Comparison of ENCODE assay signal across 8 mouse cellular contexts in genomic region chr10:77515385-77516348, GRCm38 (mm10). TPM values are rescaled to one million over a fixed set of nuclear protein-coding genes. Genes with fewer than 3 reads are reported as not detected.
DNase-seq lines count a peak whose midpoint lies in the region; ATAC-seq and TF ChIP-seq lines count a peak whose summit lies in the region.

TSS of gene Fam207a (minus strand) at chr10:77515785.

- no peaks in the 10 kb centered on the region for H3K9me3 ChIP-seq in ES-E14 (ENCODE audit: control insufficient read depth, insufficient read depth, low read depth, low read length)
- no peaks in the 10 kb centered on the region for H3K9me3 ChIP-seq in forebrain, embryonic 16.5 days (ENCODE audit: control insufficient read depth, low read length)
- H3K9me3 ChIP-seq in lung, embryonic 14.5 days (ENCODE audit: low read depth, low read length): no peaks in the 10 kb centered on the region

- H3K9ac ChIP-seq in ES-E14 (ENCODE audit: insufficient read depth, low read depth, low read length, poor library complexity, severe bottlenecking): peak within 1 kb of the TSS; percentile 85
- peak within 1 kb of the TSS; percentile 94 for H3K9ac ChIP-seq in forebrain, embryonic 16.5 days (replicated peaks; ENCODE audit: low read depth, low read length)
- peak within 1 kb of the TSS; percentile 83 for H3K9ac ChIP-seq in lung, embryonic 14.5 days

- 1% methylated on average over 74 of the region's 75 CpGs for whole genome bisulfite sequencing in forebrain, embryonic 16.5 days
- under 1% methylated on average over 75 of the region's 75 CpGs for WGBS in lung, embryonic 14.5 days
- WGBS in olfactory bulb, adult 2 months: under 1% methylated on average over 75 of the region's 75 CpGs
- 2% methylated on average over 75 of the region's 75 CpGs for WGBS in thymus, adult 2 months

- ATAC-seq in forebrain, embryonic 16.5 days: peak; percentile 98
- peak; percentile 89 for ATAC-seq in lung, embryonic 14.5 days (ENCODE audit: insufficient read depth)

- DNase-seq in ES-E14 (ENCODE audit: low read depth, low spot score): peak; percentile 86
- peak; percentile 93 for DNase-seq in cerebellum, adult 11-12 months
- peak; percentile 93 to 94 for DNase-seq in heart, postnatal 36 days
- DNase-seq in layer of hippocampus, adult 2 months (ENCODE audit: low spot score in 2 of 2): peak; percentile 94
- peak; percentile 98 for DNase-seq in lung, embryonic 14.5 days
- peak; percentile 94 for DNase-seq in thymus, adult 2 months

- peak within 1 kb of the TSS; percentile 84 to 91 for H3K4me3 ChIP-seq in ES-E14 (ENCODE audit: insufficient read depth in 1 of 2, low read depth in 1 of 2, low read length in 2 of 2, poor library complexity in 1 of 2, severe bottlenecking in 1 of 2)
- H3K4me3 ChIP-seq in forebrain, embryonic 16.5 days (replicated peaks; ENCODE audit: low read length): peak within 1 kb of the TSS; percentile 94
- H3K4me3 ChIP-seq in layer of hippocampus, adult 2 months: peak within 1 kb of the TSS; percentile 86
- H3K4me3 ChIP-seq in lung, embryonic 14.5 days (ENCODE audit: low read depth, low read length): peak within 1 kb of the TSS; percentile 81
- peak within 1 kb of the TSS; percentile 96 for H3K4me3 ChIP-seq in olfactory bulb, adult 2 months (ENCODE audit: insufficient read depth, low read depth, low read length)
- peak within 1 kb of the TSS; percentile 74 for H3K4me3 ChIP-seq in thymus, adult 2 months (ENCODE audit: control insufficient read depth, insufficient read depth, low read length)

- peak; percentile 86 for TF ChIP-seq POLR2A in olfactory bulb, adult 2 months (IDR thresholded peaks at IDR 0.05; ENCODE audit: insufficient read depth, low read depth, low read length)
- peak; percentile 84 for TF ChIP-seq POLR2A in thymus, adult 2 months (IDR thresholded peaks at IDR 0.05; ENCODE audit: control insufficient read depth, extremely low read depth, insufficient read depth, low read length, poor library complexity)

- peak within 1 kb of the TSS; percentile 95 for H3K4me2 ChIP-seq in forebrain, embryonic 16.5 days (ENCODE audit: low read length)
- peak within 1 kb of the TSS; percentile 68 for H3K4me2 ChIP-seq in lung, embryonic 14.5 days

- in situ Hi-C loops in ES-E14 (cut with MboI; ENCODE audit: low sequenced_read_pairs in 2 of 2, unreplicated experiment in 2 of 2): no loop called here

- intact Hi-C loops in heart, postnatal 36 days (cut with DNase I): loop anchor here (1.0 to 5.0 kb wide), 2 partner anchors 107 to 362 kb away; partner anchors contain the start of gene Ube2g2

- H3K27ac ChIP-seq in ES-E14 (ENCODE audit: insufficient read depth, low read depth, low read length, poor library complexity, severe bottlenecking): no peak within 1 kb of the TSS; the same call in 1 of the 2 replicates
- peak within 1 kb of the TSS; percentile 78 for H3K27ac ChIP-seq in forebrain, embryonic 16.5 days (ENCODE audit: low read length)
- peak within 1 kb of the TSS; percentile 88 for H3K27ac ChIP-seq in layer of hippocampus, adult 2 months
- peak within 1 kb of the TSS; percentile 83 for H3K27ac ChIP-seq in lung, embryonic 14.5 days (ENCODE audit: low read depth)
- peak within 1 kb of the TSS; percentile 62 for H3K27ac ChIP-seq in olfactory bulb, adult 2 months (ENCODE audit: insufficient read depth, low read depth, low read length)
- H3K27ac ChIP-seq in thymus, adult 2 months (ENCODE audit: control insufficient read depth, insufficient read depth, low read length): peak within 1 kb of the TSS; percentile 80

- peaks cover 0 to 6% of the 10 kb centered on the region in 2 experiments; a peak in 1 of 4 replicates for H3K4me1 ChIP-seq in ES-E14 (ENCODE audit: control insufficient read depth in 2 of 2, insufficient read depth in 2 of 2, low read length in 2 of 2, poor library complexity in 1 of 2)
- H3K4me1 ChIP-seq in forebrain, embryonic 16.5 days (replicated peaks; ENCODE audit: control insufficient read depth, insufficient read depth, low read length): peaks cover 20% of the 10 kb centered on the region
- peaks cover 10% of the 10 kb centered on the region for H3K4me1 ChIP-seq in lung, embryonic 14.5 days (ENCODE audit: insufficient read depth)
- peaks cover 8% of the 10 kb centered on the region; the same call in 1 of the 2 replicates for H3K4me1 ChIP-seq in olfactory bulb, adult 2 months (ENCODE audit: control insufficient read depth, insufficient read depth, low read length)
- peaks cover 28% of the 10 kb centered on the region for H3K4me1 ChIP-seq in thymus, adult 2 months (replicated peaks; ENCODE audit: control insufficient read depth, insufficient read depth, low read length)

- H3K36me3 ChIP-seq in ES-E14 (ENCODE audit: control insufficient read depth, insufficient read depth, low read length, poor library complexity, severe bottlenecking): peaks cover 27% of the 10 kb centered on the region
- peaks cover 12% of the 10 kb centered on the region; the same call in 1 of the 2 replicates for H3K36me3 ChIP-seq in forebrain, embryonic 16.5 days (ENCODE audit: control insufficient read depth, insufficient read depth)
- peaks cover 33% of the 10 kb centered on the region for H3K36me3 ChIP-seq in lung, embryonic 14.5 days (ENCODE audit: insufficient read depth)
- H3K36me3 ChIP-seq in thymus, adult 2 months (ENCODE audit: control insufficient read depth, insufficient read depth, low read length): 0 out of 2 replicates have a peak, but pooled peaks cover 3% of the 10 kb centered on the region

- no peak for TF ChIP-seq CTCF in layer of hippocampus, adult 2 months (conservative IDR thresholded peaks at IDR 0.05)
- no peak for TF ChIP-seq CTCF in lung, embryonic 14.5 days (IDR thresholded peaks at IDR 0.05; ENCODE audit: low read depth)
- no peak for TF ChIP-seq CTCF in olfactory bulb, adult 2 months (IDR thresholded peaks at IDR 0.05; ENCODE audit: insufficient read depth, low read depth, low read length)
- TF ChIP-seq CTCF in thymus, adult 2 months (IDR thresholded peaks at IDR 0.05; ENCODE audit: borderline replicate concordance, control insufficient read depth, extremely low read depth, insufficient read depth, low read length, poor library complexity): no peak

- H3K27me3 ChIP-seq in forebrain, embryonic 16.5 days (replicated peaks; ENCODE audit: control insufficient read depth, insufficient read depth, low read length): no peaks in the 10 kb centered on the region
- H3K27me3 ChIP-seq in lung, embryonic 14.5 days (ENCODE audit: insufficient read depth, low read length): no peaks in the 10 kb centered on the region
- H3K27me3 ChIP-seq in thymus, adult 2 months (ENCODE audit: control insufficient read depth, insufficient read depth, low read length): no peaks in the 10 kb centered on the region

TF ChIP-seq in ES-E14, 5 proteins besides CTCF, POLR2A, EP300 and RAD21:
- TF ChIP-seq ZC3H11A (IDR thresholded peaks at IDR 0.05; ENCODE audit: borderline replicate concordance, low read depth, low read length) (no peak), CHD2 (IDR thresholded peaks at IDR 0.05; ENCODE audit: low read depth, low read length) (no peak), HCFC1 (IDR thresholded peaks at IDR 0.05; ENCODE audit: borderline replicate concordance, insufficient read depth, low read length) (peak; percentile 62; the same call in 1 of the 2 replicates)

RNA-seq across cellular contexts. Expression of gene Fam207a, which starts in this region (rescaled TPM):
- total RNA-seq in ES-E14 (2012; rRNA removed): 29.1 and 33.6 TPM in 2 replicates
- 41.6 and 42.8 TPM in 2 replicates for polyA plus RNA-seq in forebrain, embryonic 16.5 days (2015; fragmentation: Nextera tagmentation; extraction: Ambion mirVana)
- total RNA-seq in heart, postnatal 36 days (2021): 10 to 100 TPM in 1 of 2 experiments, 1 to 10 TPM in 1; 9.8 to 10.5 TPM
- total RNA-seq in layer of hippocampus, adult 2 months (2021): 10 to 100 TPM; 32.8 to 35.2 TPM
- 38.4 and 43.8 TPM in 2 replicates for polyA plus RNA-seq in lung, embryonic 14.5 days (2014; fragmentation: Nextera tagmentation; extraction: Ambion mirVana)
- polyA plus RNA-seq in olfactory bulb, adult 2 months (2012; ENCODE audit: insufficient read depth, insufficient read length, low replicate concordance, missing spikeins): not detected in 2 replicates
- 49.1 and 52.4 TPM in 2 replicates for polyA plus RNA-seq in thymus, adult 2 months (2012; rRNA removed)
